Mouse (Mus musculus): ENCODE results near the gene Dhx36.

Dhx36 gene

DNA sequence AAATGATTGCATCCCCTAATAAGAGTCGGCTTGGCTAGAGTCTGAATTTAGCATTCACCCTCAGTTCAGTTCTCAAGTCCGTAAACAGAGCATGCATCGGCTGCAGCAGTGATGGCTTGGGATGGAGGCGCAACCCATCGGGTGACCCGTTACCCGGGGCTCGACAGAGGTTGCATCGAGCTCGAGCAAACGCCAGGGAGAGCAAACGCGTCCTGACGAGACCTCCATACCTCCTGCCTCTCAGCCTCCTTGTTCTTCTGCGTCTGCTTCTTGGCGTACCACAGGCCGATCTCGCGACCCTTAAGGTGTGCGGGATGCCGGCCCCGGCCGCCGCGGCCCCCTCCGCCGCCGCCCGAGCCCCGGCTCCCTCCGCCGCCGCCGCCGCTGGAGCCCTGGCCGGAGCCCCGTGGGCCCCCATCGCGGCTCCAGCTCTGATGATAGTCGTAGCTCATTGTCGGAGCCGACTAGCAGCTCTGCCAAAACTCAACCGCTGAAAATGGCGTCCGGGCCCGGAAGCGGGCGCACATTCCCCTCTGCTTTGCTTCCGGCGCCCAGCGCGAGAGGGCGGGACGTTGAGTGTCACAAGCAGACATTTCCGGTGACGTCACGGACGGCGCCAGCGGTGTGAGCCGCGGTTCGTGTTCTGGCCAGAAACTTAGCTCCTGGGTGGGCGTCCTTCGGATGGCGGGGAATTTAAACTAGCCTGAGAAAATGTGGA, at the start of gene Dhx36:
TSS of gene Dhx36 (minus strand) at position 517 of the 718 bp plus-strand sequence.
- DNase-seq (ENCODE audit: low spot score), result peak; percentile 85

DNA sequence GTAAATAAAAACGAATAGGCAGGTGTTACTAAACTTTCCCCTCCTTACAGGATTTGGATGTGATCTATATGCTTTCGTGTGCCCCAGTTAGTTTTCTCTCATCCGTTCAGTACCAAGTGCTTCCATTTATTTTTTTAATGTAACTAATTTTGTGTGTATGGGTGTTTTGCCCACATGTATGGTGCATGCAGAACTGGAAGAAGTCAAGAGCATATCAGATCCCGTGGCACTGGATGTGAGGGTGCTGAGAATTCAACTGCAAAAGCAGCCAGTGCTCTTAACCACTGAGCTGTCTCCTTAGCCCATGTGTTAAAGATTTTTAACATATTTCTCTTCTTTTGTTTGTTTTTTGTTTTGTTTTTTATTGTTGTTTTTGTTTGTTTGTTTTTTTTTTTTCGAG, 20.8 kb upstream of the Dhx36 start:
- DNase-seq (ENCODE audit: low spot score), result no peak

DNA sequence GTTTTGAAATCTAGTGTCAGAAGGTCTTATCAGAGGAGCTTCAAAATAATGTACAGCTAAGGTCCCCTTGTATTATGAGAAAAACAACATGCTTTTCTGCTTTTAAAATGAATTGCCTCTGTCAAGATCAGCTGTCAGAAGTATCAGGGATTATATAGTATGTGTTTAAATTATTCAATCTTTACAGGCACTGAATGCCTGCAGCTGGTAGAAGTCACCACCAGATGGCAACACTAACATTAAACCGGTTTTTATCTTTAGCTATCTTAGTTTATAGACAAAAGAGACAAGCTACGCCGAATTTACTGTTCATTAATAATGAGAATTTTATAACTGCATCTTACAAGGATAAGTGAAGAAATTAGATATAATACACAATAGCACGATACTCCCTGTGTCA, 20.4 kb upstream of the Dhx36 start:
- DNase-seq (ENCODE audit: low spot score), result no peak

GRCm38 (mm10) chr3:62507206-62507647, 423 bp upstream of the Dhx36 start:
- no peak for DNase-seq (ENCODE audit: low spot score)

GRCm38 (mm10) chr3:62505166-62505900, 1.5 kb downstream of the Dhx36 start:
- DNase-seq (ENCODE audit: low spot score), result no peak

- DNase-seq (ENCODE audit: low spot score), result no peak
These were observed 7.5 kb downstream of the Dhx36 start for GRCm38 (mm10) chr3:62499327-62499726.

GRCm38 (mm10) chr3:62492568-62492967, 14.2 kb downstream of the Dhx36 start:
- no peak for DNase-seq (ENCODE audit: low spot score)

GRCm38 (mm10) chr3:62484340-62484739, 22.5 kb downstream of the Dhx36 start:
- no peak for DNase-seq (ENCODE audit: low spot score)

DNA sequence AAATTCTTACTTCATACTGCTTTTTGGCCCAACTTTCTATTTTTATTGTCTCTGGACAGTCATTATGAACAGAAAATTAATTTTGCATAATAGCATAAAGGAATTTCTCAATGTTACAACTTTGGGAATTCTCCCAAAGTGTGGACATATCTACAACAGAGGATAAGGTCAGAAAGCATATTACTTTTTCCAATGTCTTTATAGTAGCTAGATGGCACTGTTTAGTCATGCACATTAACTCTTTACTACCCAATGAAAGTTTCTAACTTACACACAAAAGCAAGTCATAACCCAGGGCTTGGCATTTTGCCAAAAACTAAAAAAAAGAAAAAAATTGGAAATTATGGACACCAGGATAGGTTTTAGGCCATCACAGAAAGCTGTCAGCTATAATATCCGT, 36.6 kb downstream of the Dhx36 start:
- no peak for DNase-seq (ENCODE audit: low spot score)

DNA sequence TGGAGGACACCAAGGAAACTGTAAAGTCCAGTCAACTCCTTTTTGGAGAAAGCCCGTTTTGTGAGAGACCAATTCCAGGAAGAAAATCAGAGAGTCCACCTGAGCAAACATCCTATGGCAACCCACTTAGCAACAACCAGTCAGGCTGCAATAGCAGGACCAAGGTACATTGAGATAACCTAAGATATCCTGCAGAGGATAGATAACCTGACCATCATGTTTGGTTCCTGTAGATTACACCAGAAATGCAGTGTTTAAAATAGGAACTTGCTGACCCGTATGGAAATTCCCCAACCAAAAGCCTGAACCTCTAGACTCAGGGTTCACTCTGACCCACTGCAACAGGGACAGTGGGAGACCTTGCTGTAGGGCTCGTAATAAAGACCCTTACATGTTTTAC, 42.5 kb downstream of the Dhx36 start:
- no peak for DNase-seq (ENCODE audit: low spot score)

DNA sequence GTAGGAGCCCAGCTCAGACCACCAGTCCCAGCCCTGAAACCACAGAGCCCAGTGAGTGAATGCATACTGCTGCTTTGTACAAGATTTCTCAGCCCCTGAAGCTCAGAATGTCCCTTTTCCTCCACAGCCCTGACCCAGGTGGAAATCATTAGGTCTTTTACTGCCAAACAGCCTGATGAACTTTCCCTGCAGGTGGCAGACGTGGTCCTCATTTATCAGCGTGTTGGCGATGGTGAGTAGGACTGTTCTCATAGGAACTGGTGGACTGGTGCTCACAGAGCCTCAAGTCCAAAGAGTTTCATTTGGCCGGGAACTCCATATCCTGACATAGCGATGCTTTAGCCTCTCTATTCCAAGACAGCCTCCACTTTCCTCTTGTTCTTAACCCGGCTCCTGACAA, 47.3 kb downstream of the Dhx36 start:
- no peak for DNase-seq (ENCODE audit: low spot score)

GRCm38 (mm10) chr3:62458284-62459013, 48.4 kb downstream of the Dhx36 start:
- no peak for DNase-seq (ENCODE audit: low spot score)

DNA sequence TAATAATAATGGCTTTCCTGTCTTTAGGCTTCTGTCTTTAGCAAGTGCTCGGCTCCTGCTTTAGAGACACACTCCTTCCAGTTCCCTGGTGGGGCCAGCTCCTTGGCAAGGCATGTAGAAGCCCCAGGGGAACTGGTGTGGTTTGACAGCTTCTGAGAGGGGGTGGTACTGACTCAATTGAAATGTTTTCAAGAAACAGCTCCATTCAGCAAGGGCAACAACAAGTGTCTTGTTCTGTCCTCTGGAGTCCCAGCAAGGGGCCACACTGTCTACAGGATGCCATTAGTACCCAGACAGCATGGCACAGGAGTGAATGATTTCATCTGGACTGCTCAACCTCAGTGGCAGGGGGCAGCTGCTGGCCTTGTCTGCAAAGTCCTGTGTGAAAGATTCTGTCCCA, 51.0 kb downstream of the Dhx36 start:
- no peak for DNase-seq (ENCODE audit: low spot score)

- no peak for DNase-seq (ENCODE audit: low spot score)
These were observed 52.7 kb downstream of the Dhx36 start for GRCm38 (mm10) chr3:62454096-62454495.

GRCm38 (mm10) chr3:62452961-62453360, 53.8 kb downstream of the Dhx36 start:
- DNase-seq (ENCODE audit: low spot score), result no peak

DNA sequence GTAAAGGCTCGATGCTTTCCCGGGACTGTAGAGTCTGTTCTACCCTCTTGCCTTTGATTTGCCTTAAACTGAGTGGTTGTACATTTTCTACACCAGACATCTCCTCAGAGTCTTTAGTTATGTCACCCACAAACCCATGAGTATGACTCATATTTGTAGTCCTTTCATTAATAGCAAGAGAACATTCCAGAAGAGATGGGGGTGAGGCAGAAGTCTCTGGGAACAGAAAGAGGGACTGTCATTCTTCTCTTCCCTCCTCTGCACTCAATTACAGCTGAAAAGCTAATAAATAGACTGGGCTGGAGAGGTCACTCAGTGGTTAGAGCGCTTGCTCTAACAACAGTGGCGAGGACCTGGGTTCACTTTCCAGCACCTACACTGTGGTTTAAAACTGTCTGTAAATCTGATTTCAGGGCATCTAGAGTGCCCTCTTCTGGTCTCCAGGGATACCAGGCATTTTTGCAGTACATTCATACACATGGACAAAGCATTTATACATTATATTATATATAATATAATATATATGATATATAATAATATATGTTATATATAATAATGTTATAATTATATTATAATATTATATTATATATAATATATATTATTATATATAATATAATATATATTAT, 56.8 kb downstream of the Dhx36 start:
- no peak for DNase-seq (ENCODE audit: low spot score)

GRCm38 (mm10) chr3:62447151-62447550, 59.7 kb downstream of the Dhx36 start:
- no peak for DNase-seq (ENCODE audit: low spot score)

DNA sequence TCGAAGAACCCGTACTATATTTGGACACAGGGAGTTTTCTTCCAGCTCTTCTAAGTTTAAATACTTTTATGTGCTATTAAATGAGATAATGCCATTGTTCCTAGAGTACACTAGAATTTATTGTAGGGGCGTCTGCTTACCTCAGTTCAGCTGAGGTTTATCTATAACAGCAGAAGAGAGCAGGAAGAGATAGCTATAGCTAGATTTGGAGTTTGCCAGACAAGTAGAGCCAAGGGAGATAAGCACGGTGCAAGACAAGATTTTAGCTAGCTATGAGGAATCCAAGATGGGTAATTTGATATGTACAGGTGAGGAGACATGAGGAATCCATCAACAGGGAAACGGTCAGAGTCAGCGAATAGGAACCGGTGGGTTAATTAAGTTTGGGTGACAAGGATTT, 60.5 kb downstream of the Dhx36 start:
- no peak for DNase-seq (ENCODE audit: low spot score)

DNA sequence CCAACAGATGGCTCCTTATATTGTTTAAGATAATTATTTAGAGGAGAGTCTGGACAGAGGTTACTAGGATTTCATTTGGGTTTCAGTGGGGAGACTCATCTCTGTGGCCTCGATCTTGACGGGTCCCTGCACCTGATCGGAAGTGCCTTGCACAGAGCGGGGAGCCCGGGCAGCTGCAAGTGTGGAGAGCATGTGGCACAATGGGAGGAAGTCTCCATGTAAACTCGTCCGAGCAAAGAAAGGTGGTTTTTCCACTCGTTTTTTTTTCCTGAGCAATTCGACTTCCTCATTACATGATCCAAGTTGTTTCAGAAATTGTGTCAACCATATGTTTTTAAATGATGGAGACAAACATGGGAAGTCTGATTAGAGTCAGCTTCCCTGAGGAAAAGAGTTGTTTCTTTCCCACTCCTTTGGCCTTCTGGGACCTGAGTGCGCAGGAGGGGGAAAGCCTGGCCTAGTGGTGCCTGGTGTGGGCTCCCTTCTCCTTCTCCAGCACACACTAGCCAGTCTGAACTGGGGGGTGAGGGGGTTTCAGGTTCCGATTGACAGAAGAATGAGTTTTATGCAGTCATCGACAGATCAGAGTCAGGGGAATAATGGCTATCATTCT, 63.1 kb downstream of the Dhx36 start:
- DNase-seq (ENCODE audit: low spot score), result no peak

- no peak for DNase-seq (ENCODE audit: low spot score)
These were observed 66.3 kb downstream of the Dhx36 start for GRCm38 (mm10) chr3:62440431-62440969.

GRCm38 (mm10) chr3:62435923-62436322, 70.9 kb downstream of the Dhx36 start:
- DNase-seq (ENCODE audit: low spot score), result no peak

DNA sequence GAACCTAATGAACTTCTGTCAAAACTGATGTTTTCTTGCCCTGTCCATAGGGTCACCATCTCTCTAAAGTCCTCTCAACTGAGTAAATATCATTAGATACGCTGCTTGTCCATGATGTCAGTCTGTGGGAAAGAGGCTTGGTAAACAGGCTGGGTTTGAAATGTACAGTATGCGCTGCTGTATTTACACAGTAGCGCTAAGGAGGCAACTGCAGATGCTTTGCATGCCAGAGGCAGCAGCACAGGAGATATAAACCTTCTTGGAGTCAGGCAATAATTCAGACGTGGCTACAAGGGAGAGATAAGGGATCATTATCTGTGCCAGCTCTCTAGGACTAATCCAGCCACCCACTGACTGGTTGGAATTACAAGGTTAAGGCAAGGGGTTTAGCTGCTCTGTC, 73.1 kb downstream of the Dhx36 start:
- no peak for DNase-seq (ENCODE audit: low spot score)

Measured in spleen, adult 12 weeks (tissue).